Mouse (Mus musculus) cerebellum, adult 2 months (tissue): Measurements from ENCODE around the gene Phyh. TPM values are rescaled to one million over a fixed set of nuclear protein-coding genes. Genes with fewer than 3 reads are reported as not detected.

Experiments
- DNase-seq, 2 experiments: peaks; one replicate each; pipeline ENCODE4 v3.0.0; 2021
- H3K27ac ChIP-seq: fragments of 200-500 bp; 2 replicates; pipeline ENCODE4 v1.5.1; 2012; ENCODE audit warnings: low read length, control low read depth, inconsistent platforms; ENCODE audit not compliant: insufficient read depth
- H3K27me3 ChIP-seq: fragments of 200-500 bp; 2 replicates; pipeline ENCODE4 v1.6.1; 2012; ENCODE audit warnings: inconsistent platforms, mild to moderate bottlenecking, low read length, moderate library complexity; ENCODE audit not compliant: control insufficient read depth, insufficient read depth
- H3K4me1 ChIP-seq: fragments of 200-500 bp; 2 replicates; pipeline ENCODE4 v1.6.1; 2011; ENCODE audit warnings: low read length; ENCODE audit not compliant: control insufficient read depth, insufficient read depth
- H3K4me3 ChIP-seq: fragments of 200-500 bp; replicated peaks from 2 replicates; pipeline ENCODE3; 2011; ENCODE audit warnings: mild to moderate bottlenecking, low read depth, low read length, control low read depth; ENCODE audit not compliant: insufficient read depth
- CTCF ChIP-seq: fragments of 200-500 bp; IDR thresholded peaks from 2 replicates; pipeline ENCODE4 v1.5.1; 2011; ENCODE audit warnings: low read depth, mild to moderate bottlenecking, control low read depth, low read length, moderate library complexity, borderline replicate concordance; ENCODE audit not compliant: insufficient read depth
- POLR2A ChIP-seq: fragments of 200-500 bp; IDR thresholded peaks from 2 replicates; pipeline ENCODE4 v1.6.1; 2011; ENCODE audit warnings: low read length, control low read depth, borderline replicate concordance; ENCODE audit not compliant: insufficient read depth
- WGBS: fragments of 180-500 bp; shearing (Covaris S2); methylation state at CpG from one replicate; pipeline ENCODE4 v1.1.7; 2018; 5-methylcytosine and 5-hydroxymethylcytosine counted together
- polyA plus RNA-seq: library from polyadenylated mRNA; depleted of rRNA; stranded (reverse); fragments of >200 nt; gene quantifications from 2 replicates; pipeline ENCODE4 v1.2.3, GENCODE M21; 2012

Phyh gene
- polyA plus RNA-seq, 1 experiment = 153 TPM

DNA sequence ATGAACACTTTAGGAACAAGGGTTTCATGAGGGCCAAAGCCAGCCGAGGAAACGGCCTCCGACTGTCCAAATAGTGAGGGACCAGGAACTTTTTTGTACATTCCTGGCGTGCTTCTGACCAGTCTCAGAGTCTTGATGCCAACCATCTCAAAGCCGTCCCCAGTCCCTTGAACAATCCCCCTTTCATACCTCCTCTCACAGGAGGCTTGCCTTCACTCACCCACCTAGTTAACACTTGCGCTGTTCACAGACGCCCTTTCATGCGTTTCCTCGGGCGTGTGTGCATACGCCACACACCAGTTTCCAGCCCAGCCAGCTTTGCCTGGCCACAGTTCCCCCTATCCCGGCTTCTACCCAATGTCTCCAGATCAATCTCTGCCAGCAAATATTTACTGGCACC lies 39.2 kb downstream of the Phyh start:
- no peak overlapping the region for H3K4me3 ChIP-seq
- no peaks in the 10 kb centered on the region for H3K27me3 ChIP-seq
- WGBS = 75% methylated on average over 12 of the region's 12 CpGs
- H3K27ac ChIP-seq = no peak overlapping the region
- TF ChIP-seq CTCF = no peak
- TF ChIP-seq POLR2A = no peak
- no peaks in the 10 kb centered on the region for H3K4me1 ChIP-seq
- DNase-seq = no peak

- Histone ChIP-seq H3K27ac (no peak overlapping the region), H3K4me1 (no peaks in the 10 kb centered on the region), H3K27me3 (no peaks in the 10 kb centered on the region), H3K4me3 (no peak overlapping the region)
- 93% methylated on average over 2 of the region's 2 CpGs for WGBS
- no peak for DNase-seq
- TF ChIP-seq CTCF (no peak), POLR2A (no peak)
Observed at GRCm38 (mm10) chr2:4967806-4968205, 49.0 kb downstream of the Phyh start.

DNA sequence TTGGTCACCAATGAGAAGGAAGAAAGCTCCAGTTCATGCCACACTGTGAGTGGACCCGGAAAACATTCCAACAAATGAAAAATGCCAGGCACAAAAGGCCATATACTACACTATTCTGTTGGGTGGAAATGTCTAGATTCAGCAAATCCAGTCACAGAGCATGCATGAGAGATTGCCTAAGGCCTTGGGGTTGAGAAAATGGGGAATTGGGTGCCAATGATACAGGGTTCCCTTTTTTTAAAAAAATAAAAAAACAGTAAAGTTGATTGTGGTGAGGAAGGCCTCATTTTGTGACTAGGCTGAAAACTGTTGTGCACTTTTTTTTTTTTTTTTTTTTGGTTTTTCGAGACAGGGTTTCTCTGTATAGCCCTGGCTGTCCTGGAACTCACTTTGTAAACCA lies 50.3 kb downstream of the Phyh start:
- H3K27me3 ChIP-seq = no peaks in the 10 kb centered on the region
- TF ChIP-seq CTCF (no peak), POLR2A (no peak)
- no peak for DNase-seq
- WGBS = 58% methylated on average over 2 of the region's 2 CpGs
- no peaks in the 10 kb centered on the region for H3K4me1 ChIP-seq
- no peak overlapping the region for H3K4me3 ChIP-seq
- H3K27ac ChIP-seq = no peak overlapping the region

- H3K27ac ChIP-seq = no peak within 1 kb of the TSS
- H3K4me1 ChIP-seq = no peaks in the 10 kb centered on the region; the same call in 1 of the 2 replicates
- no peak within 1 kb of the TSS for H3K4me3 ChIP-seq
- H3K27me3 ChIP-seq = no peaks in the 10 kb centered on the region
- 26% methylated on average over 5 of the region's 5 CpGs for WGBS
- DNase-seq = peak in 1 of 2 experiments; percentile 13
- TF ChIP-seq CTCF = no peak
- TF ChIP-seq POLR2A = no peak
Observed at GRCm38 (mm10) chr2:4975807-4976206, 57.0 kb downstream of the Phyh start, which contains the start of gene Ucma. TSS of gene Ucma (plus strand) at chr2:4976122.

DNA sequence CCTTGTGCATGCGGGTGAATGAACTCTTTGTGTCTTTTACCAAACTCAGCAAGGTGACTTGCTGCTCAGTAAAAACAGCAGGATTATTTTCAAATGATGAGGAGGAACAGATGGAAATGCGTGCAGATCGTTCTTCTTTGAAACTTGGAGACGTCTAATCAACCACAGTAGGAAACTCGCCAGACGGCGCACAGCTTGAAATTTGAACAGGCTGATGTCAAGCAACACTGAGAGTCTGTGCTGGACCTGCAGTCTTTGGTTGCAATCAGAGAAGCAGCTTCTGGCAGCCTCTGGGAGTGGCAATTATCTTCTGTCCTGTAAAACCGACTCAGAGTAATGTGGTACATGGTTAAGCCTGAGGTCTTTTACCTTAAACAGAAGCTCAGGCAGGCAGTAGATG lies 59.3 kb downstream of the Phyh start:
- Histone ChIP-seq H3K4me3 (no peak overlapping the region), H3K27me3 (no peaks in the 10 kb centered on the region), H3K27ac (no peak overlapping the region), H3K4me1 (no peaks in the 10 kb centered on the region; the same call in 1 of the 2 replicates)
- 13% methylated on average over 8 of the region's 8 CpGs for WGBS
- DNase-seq = peak; percentile 20 to 22
- TF ChIP-seq CTCF (no peak), POLR2A (no peak)

- TF ChIP-seq CTCF (no peak), POLR2A (no peak)
- WGBS = 55% methylated on average over 5 of the region's 5 CpGs
- Histone ChIP-seq H3K4me3 (no peak overlapping the region), H3K27me3 (no peaks in the 10 kb centered on the region), H3K27ac (no peak overlapping the region), H3K4me1 (no peaks in the 10 kb centered on the region; the same call in 1 of the 2 replicates)
- no peak for DNase-seq
Observed at GRCm38 (mm10) chr2:4983987-4984386, 65.2 kb downstream of the Phyh start.

- no peak overlapping the region for H3K27ac ChIP-seq
- H3K27me3 ChIP-seq = no peaks in the 10 kb centered on the region
- WGBS = 84% methylated on average over 6 of the region's 6 CpGs
- DNase-seq = no peak
- H3K4me3 ChIP-seq = no peak overlapping the region
- no peak for TF ChIP-seq CTCF
- no peak for TF ChIP-seq POLR2A
- H3K4me1 ChIP-seq = no peaks in the 10 kb centered on the region
Observed at GRCm38 (mm10) chr2:4985000-4985399, 66.2 kb downstream of the Phyh start.

GRCm38 (mm10) chr2:4986798-4987197 lies 68.0 kb downstream of the Phyh start:
- 91% methylated on average over 4 of the region's 4 CpGs for WGBS
- H3K27me3 ChIP-seq = no peaks in the 10 kb centered on the region
- TF ChIP-seq CTCF = no peak
- no peak overlapping the region for H3K27ac ChIP-seq
- no peak for DNase-seq
- no peaks in the 10 kb centered on the region for H3K4me1 ChIP-seq
- no peak overlapping the region for H3K4me3 ChIP-seq
